Comparison of ENCODE assay signal across 31 mouse cellular contexts in the genomic region with DNA sequence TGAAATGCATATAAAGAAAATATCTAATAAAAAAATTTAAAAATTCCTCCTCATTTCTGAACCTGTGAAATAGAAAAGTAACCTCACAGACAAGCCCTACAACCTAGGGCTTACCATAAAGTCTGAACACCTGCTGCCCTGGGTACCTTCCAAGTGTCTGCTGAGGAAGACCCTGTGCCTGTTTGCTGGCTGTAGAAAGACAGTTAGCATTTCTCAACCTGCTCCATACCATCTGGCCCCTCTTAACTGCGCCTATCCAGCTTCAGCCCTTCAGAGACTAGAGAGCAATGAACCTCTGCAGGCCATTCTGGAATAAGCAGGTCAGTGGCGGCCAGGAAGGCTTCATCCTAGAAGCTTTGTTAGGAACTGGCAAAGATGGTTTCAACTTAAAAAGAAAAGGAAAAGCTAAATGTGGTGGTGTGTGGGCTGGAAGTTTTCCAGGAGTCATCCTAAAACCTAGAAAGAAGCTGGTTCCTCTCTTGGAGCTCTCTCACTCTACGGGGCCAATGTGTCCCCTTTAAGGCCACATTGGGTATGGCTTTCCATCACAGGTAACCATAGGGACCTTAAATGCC.
DNase-seq lines count a peak whose midpoint lies in the region; ATAC-seq and TF ChIP-seq lines count a peak whose summit lies in the region.
"Had no signal": no experiment of that assay in that cellular context is flagged by ENCODE, and none has a peak within 500 bp of the region (broad histone marks: within the 10 kb centered on the region; RNA-seq: fewer than 3 reads in every experiment).

No protein-coding gene starts in this region.

- 85% methylated on average over 3 of the region's 3 CpGs for WGBS in hindbrain, embryonic 16.5 days
- 88% methylated on average over 3 of the region's 3 CpGs for WGBS in hindbrain, embryonic 11.5 days

- no peak overlapping the region for H3K4me2 ChIP-seq in hindbrain, embryonic 16.5 days (ENCODE audit: low read length)
- no peak overlapping the region for H3K4me2 ChIP-seq in hindbrain, embryonic 11.5 days (replicated peaks; ENCODE audit: low read depth, low read length)
- H3K4me2 ChIP-seq: embryonic facial prominence, embryonic 15.5 days; forebrain, embryonic 12.5 days; heart, embryonic 13.5 days; liver, embryonic 12.5 days; midbrain, embryonic 13.5 days; neural tube, embryonic 15.5 days had no signal

- no peak overlapping the region for H3K9ac ChIP-seq in hindbrain, embryonic 16.5 days (ENCODE audit: low read depth, low read length)
- H3K9ac ChIP-seq in hindbrain, embryonic 11.5 days (ENCODE audit: low read depth, low read length) = no peak overlapping the region
- H3K9ac ChIP-seq: embryonic facial prominence, embryonic 15.5 days; forebrain, embryonic 12.5 days; heart, embryonic 13.5 days; liver, embryonic 12.5 days; liver, postnatal 0 days; midbrain, embryonic 13.5 days; neural tube, embryonic 15.5 days had no signal

- no peak overlapping the region for H3K27ac ChIP-seq in hindbrain, embryonic 16.5 days (ENCODE audit: low read depth, low read length)
- no peak overlapping the region for H3K27ac ChIP-seq in hindbrain, embryonic 11.5 days (ENCODE audit: low read depth, low read length)
- H3K27ac ChIP-seq in layer of hippocampus, adult 2 months = no peak overlapping the region
- H3K27ac ChIP-seq: embryonic facial prominence, embryonic 10.5 days; embryonic facial prominence, embryonic 15.5 days; forebrain, embryonic 12.5 days; heart, adult 2 months; heart, embryonic 13.5 days; liver, embryonic 12.5 days; midbrain, embryonic 13.5 days; neural tube, embryonic 15.5 days had no signal

- H3K36me3 ChIP-seq in hindbrain, embryonic 16.5 days (ENCODE audit: control insufficient read depth, insufficient read depth, low read length) = no peaks in the 10 kb centered on the region
- H3K36me3 ChIP-seq in hindbrain, embryonic 11.5 days (ENCODE audit: control insufficient read depth, insufficient read depth, low read length) = no peaks in the 10 kb centered on the region
- H3K36me3 ChIP-seq: embryonic facial prominence, embryonic 10.5 days; embryonic facial prominence, embryonic 15.5 days; forebrain, embryonic 12.5 days; G1E; heart, embryonic 13.5 days; liver, embryonic 12.5 days; midbrain, embryonic 13.5 days; neural tube, embryonic 15.5 days had no signal

- no peaks in the 10 kb centered on the region for H3K4me1 ChIP-seq in hindbrain, embryonic 16.5 days (ENCODE audit: control insufficient read depth, insufficient read depth, low read depth, low read length)
- H3K4me1 ChIP-seq in hindbrain, embryonic 11.5 days (replicated peaks; ENCODE audit: control insufficient read depth, insufficient read depth, low read length) = no peaks in the 10 kb centered on the region
- H3K4me1 ChIP-seq: embryonic facial prominence, embryonic 10.5 days; embryonic facial prominence, embryonic 15.5 days; forebrain, embryonic 12.5 days; heart, embryonic 13.5 days; liver, embryonic 12.5 days; megakaryocyte, embryonic 14.5 days; midbrain, embryonic 13.5 days; neural tube, embryonic 15.5 days had no signal

- ATAC-seq in hindbrain, embryonic 16.5 days = peak; percentile 56; the same call in 1 of the 2 replicates
- ATAC-seq in hindbrain, embryonic 11.5 days (ENCODE audit: low FRiP score) = no peak
- ATAC-seq: intestine, embryonic 16.5 days; liver, embryonic 12.5 days; liver, postnatal 0 days; midbrain, embryonic 13.5 days had no signal

- H3K27me3 ChIP-seq in hindbrain, embryonic 16.5 days (replicated peaks; ENCODE audit: control insufficient read depth, insufficient read depth, low read length) = no peaks in the 10 kb centered on the region
- no peaks in the 10 kb centered on the region for H3K27me3 ChIP-seq in hindbrain, embryonic 11.5 days (ENCODE audit: control insufficient read depth, insufficient read depth, low read length)
- H3K27me3 ChIP-seq: embryonic facial prominence, embryonic 15.5 days; forebrain, embryonic 12.5 days; heart, embryonic 13.5 days; liver, embryonic 12.5 days; megakaryocyte, embryonic 14.5 days; midbrain, embryonic 13.5 days; neural tube, embryonic 15.5 days had no signal

- DNase-seq in hindbrain, embryonic 11.5 days (ENCODE audit: low spot score) = no peak
- DNase-seq in brain, adult 2 months (ENCODE audit: low read depth, low spot score) = peak; percentile 88
- DNase-seq in cerebellum, adult 11-12 months = peak; percentile 54
- peak; percentile 55 for DNase-seq in cerebellum, adult 9-11 months
- DNase-seq in adipocyte (ENCODE audit: low spot score) = no peak
- no peak for DNase-seq in heart, adult 18-20 months
- DNase-seq in layer of hippocampus, adult 2 months (ENCODE audit: low spot score in 2 of 2) = no peak
- DNase-seq: adrenal gland, postnatal 14 days; gastrocnemius, postnatal 36 days; heart, adult 2 months; heart, postnatal 10 days; kidney, adult 9 months; kidney, postnatal 10 days; layer of hippocampus, adult 9-11 months; liver, postnatal 0 days; lung, postnatal 36 days; retina, postnatal 1 day; right cerebral cortex, postnatal 25 days; spleen, adult 18-20 months; thymus, postnatal 14 days had no signal

- no peak for TF ChIP-seq CTCF in layer of hippocampus, adult 2 months (conservative IDR thresholded peaks at IDR 0.05)

- H3K9me3 ChIP-seq in hindbrain, embryonic 16.5 days (ENCODE audit: control insufficient read depth, low read length) = no peaks in the 10 kb centered on the region
- H3K9me3 ChIP-seq in hindbrain, embryonic 11.5 days (ENCODE audit: control insufficient read depth, low read length) = no peaks in the 10 kb centered on the region
- H3K9me3 ChIP-seq: embryonic facial prominence, embryonic 10.5 days; embryonic facial prominence, embryonic 15.5 days; forebrain, embryonic 12.5 days; G1E; heart, embryonic 13.5 days; liver, embryonic 12.5 days; megakaryocyte, embryonic 14.5 days; midbrain, embryonic 13.5 days; neural tube, embryonic 15.5 days had no signal

- no peak overlapping the region for H3K4me3 ChIP-seq in hindbrain, embryonic 16.5 days (ENCODE audit: low read length)
- no peak overlapping the region for H3K4me3 ChIP-seq in hindbrain, embryonic 11.5 days (ENCODE audit: low read depth, low read length)
- no peak overlapping the region for H3K4me3 ChIP-seq in layer of hippocampus, adult 2 months
- H3K4me3 ChIP-seq: embryonic facial prominence, embryonic 10.5 days; embryonic facial prominence, embryonic 15.5 days; forebrain, embryonic 12.5 days; heart, adult 2 months; heart, embryonic 13.5 days; liver, embryonic 12.5 days; megakaryocyte, embryonic 14.5 days; midbrain, embryonic 13.5 days; neural tube, embryonic 15.5 days had no signal

Comparison
In these comparisons a context has a peak if more than half of its experiments do, and no peak if none do; other contexts are left out.
1. DNase-seq: peak in brain, adult 2 months (single experiment), cerebellum, adult 11-12 months (single experiment) and cerebellum, adult 9-11 months (single experiment); none in hindbrain, embryonic 11.5 days (single experiment), adipocyte (single experiment), heart, adult 18-20 months (0 of 2) and layer of hippocampus, adult 2 months (0 of 2).